Mouse (Mus musculus) G1E (cell line): ENCODE measurements around the gene Vasn.

Source experiments
- CTCF ChIP-seq: IDR thresholded peaks from 2 replicates; pipeline ENCODE4 v1.5.1; 2012; ENCODE audit warnings: low read depth, low read length, inconsistent platforms, mixed read lengths
- GATA1 ChIP-seq: IDR thresholded peaks from 2 replicates; pipeline ENCODE4 v1.6.1; 2012; ENCODE audit warnings: borderline replicate concordance, low read length, inconsistent platforms, mixed read lengths
- TAL1 ChIP-seq: conservative IDR thresholded peaks from 2 replicates; pipeline ENCODE4 v1.6.1; 2012; ENCODE audit warnings: low read depth, low read length, inconsistent platforms, mixed read lengths

GRCm38 (mm10) chr16:4645867-4646266 is 6.1 kb downstream of the Vasn start:
- TF ChIP-seq CTCF, result no peak
- TF ChIP-seq TAL1, result no peak
- TF ChIP-seq GATA1, result no peak
